Comparison of ENCODE assay signal across 8 mouse cellular contexts in genomic region chr11:100970557-100970937, GRCm38 (mm10). TPM values are rescaled to one million over a fixed set of nuclear protein-coding genes. Genes with fewer than 3 reads are reported as not detected.
DNase-seq lines count a peak whose midpoint lies in the region; ATAC-seq and TF ChIP-seq lines count a peak whose summit lies in the region.

Gene Cavin1 (minus strand): TSS chr11:100970887.

- H3K4me2 ChIP-seq in heart, embryonic 13.5 days, result peak within 1 kb of the TSS; percentile 79
- peak within 1 kb of the TSS; percentile 70 for H3K4me2 ChIP-seq in kidney, postnatal 0 days (ENCODE audit: low read length)
- H3K4me2 ChIP-seq in liver, embryonic 14.5 days (ENCODE audit: low read depth), result peak within 1 kb of the TSS; percentile 82
- peak within 1 kb of the TSS; percentile 53 for H3K4me2 ChIP-seq in neural tube, embryonic 13.5 days

- H3K9me3 ChIP-seq in heart, embryonic 13.5 days, result no peaks in the 10 kb centered on the region
- no peaks in the 10 kb centered on the region for H3K9me3 ChIP-seq in kidney, postnatal 0 days (replicated peaks; ENCODE audit: low read length)
- no peaks in the 10 kb centered on the region for H3K9me3 ChIP-seq in liver, embryonic 14.5 days (ENCODE audit: control insufficient read depth, low read length)
- no peaks in the 10 kb centered on the region for H3K9me3 ChIP-seq in neural tube, embryonic 13.5 days

- peak within 1 kb of the TSS; percentile 91 for H3K27ac ChIP-seq in embryonic fibroblast, embryonic 13.5 days (ENCODE audit: insufficient read depth, low read length)
- peak within 1 kb of the TSS; percentile 98 for H3K27ac ChIP-seq in heart, embryonic 13.5 days (replicated peaks)
- peak within 1 kb of the TSS; percentile 87 for H3K27ac ChIP-seq in kidney, postnatal 0 days
- no peak within 1 kb of the TSS for H3K27ac ChIP-seq in liver, embryonic 14.5 days
- H3K27ac ChIP-seq in neural tube, embryonic 13.5 days (replicated peaks), result peak within 1 kb of the TSS; percentile 7

- H3K36me3 ChIP-seq in heart, embryonic 13.5 days, result peaks cover 12% of the 10 kb centered on the region
- no peaks in the 10 kb centered on the region for H3K36me3 ChIP-seq in kidney, postnatal 0 days (ENCODE audit: insufficient read depth, low read length)
- H3K36me3 ChIP-seq in liver, embryonic 14.5 days (replicated peaks; ENCODE audit: control insufficient read depth, insufficient read depth, low read depth), result no peaks in the 10 kb centered on the region
- no peaks in the 10 kb centered on the region for H3K36me3 ChIP-seq in neural tube, embryonic 13.5 days

- ATAC-seq in heart, embryonic 13.5 days (ENCODE audit: extremely low read depth, insufficient number of reproducible peaks, low FRiP score, low TSS enrichment), result peak; percentile 83
- ATAC-seq in kidney, postnatal 0 days (replicated peaks; ENCODE audit: low FRiP score, low read depth), result peak; percentile 85
- peak; percentile 47 for ATAC-seq in liver, embryonic 14.5 days (ENCODE audit: insufficient read depth)
- ATAC-seq in neural tube, embryonic 13.5 days (ENCODE audit: low read depth), result peak; percentile 50; the same call in 1 of the 2 replicates

- TF ChIP-seq CTCF in embryonic fibroblast, embryonic 13.5 days (IDR thresholded peaks at IDR 0.05; ENCODE audit: borderline replicate concordance, insufficient read depth, low read length), result no peak
- TF ChIP-seq CTCF in kidney, postnatal 0 days (IDR thresholded peaks at IDR 0.05; ENCODE audit: low read depth), result 0 out of 2 replicates have a peak, but pooled peaks have one; percentile 5
- no peak for TF ChIP-seq CTCF in liver, embryonic 14.5 days (IDR thresholded peaks at IDR 0.05; ENCODE audit: low read depth)

- H3K9ac ChIP-seq in heart, embryonic 13.5 days, result peak within 1 kb of the TSS; percentile 99
- peak within 1 kb of the TSS; percentile 73 for H3K9ac ChIP-seq in kidney, postnatal 0 days (ENCODE audit: low read depth, low read length)
- H3K9ac ChIP-seq in liver, embryonic 14.5 days (replicated peaks), result 0 out of 2 replicates have a peak within 1 kb of the TSS, but pooled peaks have one; percentile 45
- H3K9ac ChIP-seq in neural tube, embryonic 13.5 days, result peak within 1 kb of the TSS; percentile 56

- TF ChIP-seq EP300 in liver, embryonic 14.5 days (IDR thresholded peaks at IDR 0.05; ENCODE audit: low read depth), result no peak

- 1% methylated on average over 20 of the region's 20 CpGs for WGBS in heart, embryonic 13.5 days
- WGBS in kidney, postnatal 0 days, result 0% methylated on average over 19 of the region's 20 CpGs
- 4% methylated on average over 20 of the region's 20 CpGs for WGBS in liver, embryonic 14.5 days (ENCODE audit: insufficient replicate concordance)
- 1% methylated on average over 20 of the region's 20 CpGs for WGBS in neural tube, embryonic 13.5 days

- peak; percentile 15 for DNase-seq in B cell, adult 2 months
- DNase-seq in adrenal gland, postnatal 25 days, result peak; percentile 99
- DNase-seq in kidney, postnatal 0 days (ENCODE audit: low spot score), result peak; percentile 93
- DNase-seq in liver, embryonic 14.5 days (ENCODE audit: low read depth in 3 of 3, low spot score in 3 of 3), result no peak
- DNase-seq in urinary bladder, adult 18-20 months (ENCODE audit: low spot score in 2 of 2), result peak; percentile 93 to 98

- peak within 1 kb of the TSS; percentile 83 for H3K4me3 ChIP-seq in embryonic fibroblast, embryonic 13.5 days (ENCODE audit: insufficient read depth, low read length)
- H3K4me3 ChIP-seq in heart, embryonic 13.5 days, result peak within 1 kb of the TSS; percentile 85
- peak within 1 kb of the TSS; percentile 64 for H3K4me3 ChIP-seq in kidney, postnatal 0 days (replicated peaks; ENCODE audit: low read depth, low read length)
- H3K4me3 ChIP-seq in liver, embryonic 14.5 days (ENCODE audit: insufficient read depth in 1 of 2, low read depth in 2 of 2, low read length in 2 of 2), result peak within 1 kb of the TSS; percentile 49 to 61
- peak within 1 kb of the TSS; percentile 42 for H3K4me3 ChIP-seq in neural tube, embryonic 13.5 days

- peak; percentile 99 for TF ChIP-seq POLR2A in embryonic fibroblast, embryonic 13.5 days (IDR thresholded peaks at IDR 0.05; ENCODE audit: low read depth, low read length)

- no peaks in the 10 kb centered on the region for H3K27me3 ChIP-seq in heart, embryonic 13.5 days (replicated peaks)
- no peaks in the 10 kb centered on the region for H3K27me3 ChIP-seq in kidney, postnatal 0 days (ENCODE audit: insufficient read depth, low read length)
- peaks cover 38% of the 10 kb centered on the region for H3K27me3 ChIP-seq in liver, embryonic 14.5 days (ENCODE audit: control insufficient read depth, insufficient read depth, low read length)
- peaks cover 92% of the 10 kb centered on the region for H3K27me3 ChIP-seq in neural tube, embryonic 13.5 days

- H3K4me1 ChIP-seq in embryonic fibroblast, embryonic 13.5 days (ENCODE audit: control insufficient read depth, insufficient read depth, low read length), result peaks cover 15% of the 10 kb centered on the region
- H3K4me1 ChIP-seq in heart, embryonic 13.5 days, result peaks cover 56% of the 10 kb centered on the region
- H3K4me1 ChIP-seq in kidney, postnatal 0 days (replicated peaks; ENCODE audit: insufficient read depth, low read length), result peaks cover 3% of the 10 kb centered on the region; the same call in 1 of the 2 replicates
- peaks cover 0 to 8% of the 10 kb centered on the region in 2 experiments; a peak in 2 of 4 replicates for H3K4me1 ChIP-seq in liver, embryonic 14.5 days (replicated peaks; ENCODE audit: control insufficient read depth in 2 of 2, insufficient read depth in 2 of 2, low read length in 1 of 2)
- H3K4me1 ChIP-seq in neural tube, embryonic 13.5 days (replicated peaks), result peaks cover 16% of the 10 kb centered on the region

RNA-seq across cellular contexts. Expression of gene Cavin1, which starts in this region (rescaled TPM):
- total RNA-seq in adrenal gland, postnatal 25 days (2021), result 224 and 271 TPM in 2 replicates
- polyA plus RNA-seq in embryonic fibroblast, embryonic 13.5 days (2011; ENCODE audit: insufficient read length, low read depth, missing spikeins), result 387 and 486 TPM in 2 replicates
- 348 and 370 TPM in 2 replicates for polyA plus RNA-seq in heart, embryonic 13.5 days (2015; fragmentation: Nextera tagmentation; extraction: Ambion mirVana)
- polyA plus RNA-seq in kidney, postnatal 0 days (2015; fragmentation: Nextera tagmentation; extraction: Ambion mirVana), result 143 and 156 TPM in 2 replicates
- polyA plus RNA-seq in liver, embryonic 14.5 days (2012; rRNA removed), result 5.0 and 7.0 TPM in 2 replicates
- 8.1 and 8.7 TPM in 2 replicates for polyA plus RNA-seq in liver, embryonic 14.5 days (2014; fragmentation: Nextera tagmentation; extraction: Ambion mirVana)
- 46.7 and 49.3 TPM in 2 replicates for polyA plus RNA-seq in neural tube, embryonic 13.5 days (2015; fragmentation: Nextera tagmentation; extraction: Ambion mirVana)

Comparison
In these comparisons a context has a peak if more than half of its experiments do, and no peak if none do; other contexts are left out.
1. DNase-seq: peak in B cell, adult 2 months (2 of 2), adrenal gland, postnatal 25 days (single experiment), kidney, postnatal 0 days (single experiment) and urinary bladder, adult 18-20 months (2 of 2); none in liver, embryonic 14.5 days (0 of 3).
2. H3K9ac ChIP-seq: peak in every context shown above with its lines; median percentile 99 in heart, embryonic 13.5 days; 73 in kidney, postnatal 0 days; 56 in neural tube, embryonic 13.5 days; 45 in liver, embryonic 14.5 days.
3. Peak in every context shown above with its lines, with median percentiles within 50 percentile points of each other: H3K4me3 ChIP-seq, ATAC-seq and H3K4me2 ChIP-seq.